ENCODE assay signal across 29 mouse cellular contexts in the genomic region with DNA sequence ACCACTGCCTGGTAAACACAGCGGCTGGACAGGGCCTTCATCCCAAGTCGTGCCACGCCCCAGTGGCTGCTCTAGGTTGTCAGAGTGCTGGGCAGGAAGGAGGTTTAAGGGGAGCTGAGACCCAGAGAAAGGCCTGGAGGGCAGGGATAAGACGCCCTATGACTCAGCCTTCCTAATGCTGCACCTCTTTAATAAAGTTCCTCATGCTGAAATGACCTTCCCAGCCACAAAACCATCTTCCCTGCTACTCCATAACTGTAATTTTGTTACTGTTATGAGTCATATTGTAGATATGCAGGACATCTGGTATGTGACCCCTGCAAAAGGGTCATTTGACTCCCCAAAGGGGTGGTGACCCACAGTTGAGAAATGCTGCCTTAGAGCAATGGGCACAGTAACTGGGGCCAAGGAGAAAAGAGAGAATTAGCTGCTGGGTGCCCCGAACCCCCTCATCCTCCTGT.
A peak's percentile ranks its signal among the peaks of the same experiment; 100 is the strongest.
DNase-seq lines count a peak whose midpoint lies in the region; ATAC-seq and TF ChIP-seq lines count a peak whose summit lies in the region.
"Had no signal": no experiment of that assay in that cellular context is flagged by ENCODE, and none has a peak within 500 bp of the region (broad histone marks: within the 10 kb centered on the region; RNA-seq: fewer than 3 reads in every experiment).

No protein-coding gene starts in this region.

- peaks cover 7% of the 10 kb centered on the region; the same call in 1 of the 2 replicates for H3K36me3 ChIP-seq in intestine, embryonic 15.5 days
- H3K36me3 ChIP-seq: hindbrain, embryonic 15.5 days had no signal

- H3K9me3 ChIP-seq in intestine, embryonic 15.5 days = no peaks in the 10 kb centered on the region
- H3K9me3 ChIP-seq: embryonic facial prominence, embryonic 15.5 days; hindbrain, embryonic 15.5 days; megakaryocyte, embryonic 14.5 days; midbrain, embryonic 13.5 days had no signal

- 64% methylated on average over 5 of the region's 5 CpGs for WGBS in intestine, embryonic 15.5 days

- no peaks in the 10 kb centered on the region for H3K27me3 ChIP-seq in intestine, embryonic 15.5 days (replicated peaks)
- H3K27me3 ChIP-seq: embryonic facial prominence, embryonic 15.5 days; hindbrain, embryonic 15.5 days; midbrain, embryonic 13.5 days had no signal

- ATAC-seq in intestine, embryonic 15.5 days = no peak
- ATAC-seq: forebrain, embryonic 14.5 days; inflammation-experienced regulatory T-cells, adult 6 months; midbrain, embryonic 13.5 days had no signal

- H3K4me3 ChIP-seq in embryonic fibroblast, embryonic 13.5 days (ENCODE audit: insufficient read depth, low read length) = no peak overlapping the region
- no peak overlapping the region for H3K4me3 ChIP-seq in intestine, embryonic 15.5 days (replicated peaks)
- H3K4me3 ChIP-seq: embryonic facial prominence, embryonic 15.5 days; hindbrain, embryonic 15.5 days; megakaryocyte, embryonic 14.5 days; midbrain, embryonic 13.5 days had no signal

- TF ChIP-seq POLR2A in embryonic fibroblast, embryonic 13.5 days (IDR thresholded peaks at IDR 0.05; ENCODE audit: low read depth, low read length) = no peak

- H3K4me2 ChIP-seq in intestine, embryonic 15.5 days (replicated peaks) = no peak overlapping the region
- H3K4me2 ChIP-seq: embryonic facial prominence, embryonic 15.5 days; heart, embryonic 11.5 days; hindbrain, embryonic 15.5 days; lung, embryonic 14.5 days; midbrain, embryonic 13.5 days had no signal

- no peak overlapping the region for H3K9ac ChIP-seq in intestine, embryonic 15.5 days
- H3K9ac ChIP-seq: embryonic facial prominence, embryonic 15.5 days; hindbrain, embryonic 15.5 days; liver, embryonic 14.5 days; lung, embryonic 14.5 days; midbrain, embryonic 13.5 days had no signal

- no peak for TF ChIP-seq CTCF in embryonic fibroblast, embryonic 13.5 days (IDR thresholded peaks at IDR 0.05; ENCODE audit: borderline replicate concordance, insufficient read depth, low read length)

- DNase-seq in lung, postnatal 36 days = peak; percentile 9
- DNase-seq in lung, postnatal 10 days = no peak
- peak; percentile 91 for DNase-seq in 416B (ENCODE audit: low read depth)
- peak; percentile 69 for DNase-seq in NIH3T3 (ENCODE audit: low read depth)
- no peak for DNase-seq in layer of hippocampus, postnatal 14 days (ENCODE audit: low spot score in 2 of 2)
- DNase-seq in heart, postnatal 4 days = no peak
- DNase-seq: adrenal gland, postnatal 10 days; cerebellum, adult 11-12 months; cerebellum, adult 9-11 months; gastrocnemius, postnatal 25 days; heart, adult 18-20 months; kidney, adult 18-20 months; kidney, postnatal 4 days; liver; lung, embryonic 14.5 days; lung, postnatal 4 days; right cerebral cortex, adult 18-20 months; spleen, adult 18-20 months; thymus, postnatal 14 days had no signal

- peak overlapping the region; percentile 57 for H3K27ac ChIP-seq in embryonic fibroblast, embryonic 13.5 days (ENCODE audit: insufficient read depth, low read length)
- no peak overlapping the region for H3K27ac ChIP-seq in intestine, embryonic 15.5 days
- H3K27ac ChIP-seq: embryonic facial prominence, embryonic 15.5 days; hindbrain, embryonic 15.5 days; liver, embryonic 14.5 days; midbrain, embryonic 13.5 days had no signal

- H3K4me1 ChIP-seq in embryonic fibroblast, embryonic 13.5 days (ENCODE audit: control insufficient read depth, insufficient read depth, low read length) = peaks cover 9% of the 10 kb centered on the region
- H3K4me1 ChIP-seq in intestine, embryonic 15.5 days (replicated peaks) = no peaks in the 10 kb centered on the region

Comparison
In these comparisons a context has a peak if more than half of its experiments do, and no peak if none do; other contexts are left out.
1. DNase-seq: peak in lung, postnatal 36 days (single experiment), 416B (single experiment) and NIH3T3 (single experiment); none in lung, postnatal 10 days (single experiment), layer of hippocampus, postnatal 14 days (0 of 2) and heart, postnatal 4 days (single experiment).